Mouse (Mus musculus) leukemia stem cell, adult 10-12 weeks (primary cell): ENCODE data around the gene Olfr313. TPM values are rescaled to one million over a fixed set of nuclear protein-coding genes. Genes with fewer than 3 reads are reported as not detected.

Experiments used
- polyA plus RNA-seq: library from polyadenylated mRNA; stranded (reverse); fragments of >175 nt; gene quantifications from 2 replicates; pipeline ENCODE4 v1.2.3, GENCODE M21; 2012; ENCODE audit warnings: low replicate concordance

The Olfr313 gene
- polyA plus RNA-seq, result not detected in 2 replicates

GRCm38 (mm10) chr11:58814700-58815099, at the start of gene Olfr313:
Gene Olfr313, plus strand, starts transcription at chr11:58815000.

GRCm38 (mm10) chr11:58772888-58773287, 41.9 kb upstream of the Olfr313 start, which contains the start of gene Olfr315:
Gene Olfr315, plus strand, starts transcription at chr11:58773188.

DNA sequence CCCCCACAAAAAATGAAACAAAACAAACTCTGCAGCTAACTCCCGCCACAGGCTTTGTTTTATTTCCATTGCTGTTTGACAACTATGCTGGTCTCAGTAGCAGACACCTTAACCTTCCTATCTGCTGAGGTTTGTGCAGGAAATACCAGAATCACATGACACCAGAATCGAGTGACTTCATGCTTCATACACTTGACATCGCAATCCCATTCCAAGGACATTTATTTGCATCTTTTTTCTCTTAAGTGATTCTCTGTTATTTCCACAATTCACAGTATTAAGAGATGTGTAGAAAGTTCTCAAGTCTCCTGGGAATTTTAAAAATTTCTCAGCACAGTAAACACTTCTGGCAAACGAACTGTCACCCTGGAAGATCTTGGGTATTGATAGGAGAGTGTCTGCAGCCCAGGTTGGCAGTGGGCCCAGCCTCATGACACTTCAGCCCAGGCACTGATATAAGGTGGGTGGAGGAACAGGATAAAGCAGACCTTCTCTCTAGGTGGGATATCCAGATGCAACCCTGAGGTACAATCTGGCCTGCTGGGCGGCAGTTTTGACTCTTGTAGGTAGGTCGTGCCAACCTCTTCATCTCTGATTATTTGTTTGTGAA, 32.2 kb upstream of the Olfr313 start, which contains the start of gene Olfr314:
Olfr314 (plus strand) TSS at position 473 of the 610 bp plus-strand sequence.

GRCm38 (mm10) chr11:58801558-58802228, 13.1 kb upstream of the Olfr313 start, which contains the start of gene Fam183b:
Gene Fam183b, minus strand, starts transcription at chr11:58801960.

GRCm38 (mm10) chr11:58828937-58829336, 14.1 kb downstream of the Olfr313 start, which contains the start of gene Olfr312:
Gene Olfr312, plus strand, starts transcription at chr11:58829237.

GRCm38 (mm10) chr11:58838951-58839350, 24.2 kb downstream of the Olfr313 start, which contains the start of gene Olfr311:
Gene Olfr311, plus strand, starts transcription at chr11:58839251.

GRCm38 (mm10) chr11:58846919-58847461, 32.2 kb downstream of the Olfr313 start, which contains the start of gene Gm12258:
Gene Gm12258, plus strand, starts transcription at chr11:58847158.

DNA sequence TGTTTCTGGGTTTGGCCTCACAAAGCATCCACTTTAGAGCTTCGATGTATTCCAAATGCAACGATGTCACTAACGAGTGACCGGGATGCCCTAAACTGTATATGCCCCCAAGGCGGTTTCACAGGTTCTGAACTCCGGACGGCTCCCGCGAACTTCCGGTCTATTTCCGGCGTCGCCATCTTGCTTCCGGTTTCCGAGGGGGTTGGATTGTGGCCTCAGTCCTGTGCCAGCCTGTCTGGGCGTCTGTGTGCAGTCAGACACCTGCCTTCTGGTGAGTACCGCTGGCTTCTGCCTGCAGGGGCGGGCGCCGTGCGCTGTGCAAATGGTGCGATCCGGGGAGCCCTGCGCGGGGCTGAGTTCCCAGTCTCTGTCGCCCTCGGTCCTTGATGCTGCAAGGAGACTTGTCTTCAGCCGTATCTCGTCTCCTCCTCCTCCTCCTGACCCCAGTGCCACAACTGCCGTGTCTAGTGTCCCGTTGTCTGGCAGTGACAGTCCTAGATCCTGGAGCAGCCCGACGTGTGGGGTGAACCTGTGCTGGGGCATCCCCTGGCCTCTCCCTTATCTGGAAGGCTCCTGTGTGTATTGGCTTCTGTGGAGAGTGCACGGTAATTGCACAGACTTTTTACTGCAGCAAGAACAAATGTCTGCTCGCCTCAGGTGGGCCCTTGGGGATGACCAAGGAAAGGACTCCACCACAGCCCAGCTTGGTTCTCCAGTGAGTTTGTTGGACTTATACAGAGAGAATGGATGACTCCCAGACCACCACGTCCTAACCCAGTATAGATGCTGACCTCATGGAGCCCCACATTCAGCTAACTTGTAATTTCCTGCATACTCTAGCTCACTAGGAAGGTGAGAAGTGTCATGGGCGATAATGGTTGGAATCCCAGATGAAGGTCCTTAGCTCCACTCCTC, 52.5 kb downstream of the Olfr313 start, which contains the start of gene 2810021J22Rik:
2810021J22Rik (plus strand) TSS at position 178 of the 915 bp plus-strand sequence.

Other genes with a start within 250 kb of the Olfr313 start
- not detected in 2 replicates for gene Olfr224, start 244.4 kb upstream of the Olfr313 start, polyA plus RNA-seq
- not detected in 2 replicates for gene Olfr325, start 237.3 kb upstream of the Olfr313 start, polyA plus RNA-seq
- gene Olfr324, start 219.9 kb upstream of the Olfr313 start, polyA plus RNA-seq, result not detected in 2 replicates
- gene 2210407C18Rik, start 198.9 kb upstream of the Olfr313 start, polyA plus RNA-seq, result not detected in 2 replicates
- gene Olfr323, start 184.5 kb upstream of the Olfr313 start, polyA plus RNA-seq, result not detected in 2 replicates
- 6.6 and 10.6 TPM in 2 replicates for gene Trim58, start 174.5 kb upstream of the Olfr313 start, polyA plus RNA-seq
- gene Olfr322, start 156.2 kb upstream of the Olfr313 start, polyA plus RNA-seq, result not detected in 2 replicates
- gene Olfr320, start 133.9 kb upstream of the Olfr313 start, polyA plus RNA-seq, result not detected in 2 replicates
- gene Olfr319, start 115.8 kb upstream of the Olfr313 start, polyA plus RNA-seq, result not detected in 2 replicates
- gene Olfr318, start 91.0 kb upstream of the Olfr313 start, polyA plus RNA-seq, result not detected in 2 replicates
- gene Olfr317, start 75.8 kb upstream of the Olfr313 start, polyA plus RNA-seq, result not detected in 2 replicates
- not detected in 2 replicates for gene Olfr316, start 62.3 kb upstream of the Olfr313 start, polyA plus RNA-seq
- gene Olfr315, start 41.8 kb upstream of the Olfr313 start, polyA plus RNA-seq, result not detected in 2 replicates
- gene Olfr314, start 32.0 kb upstream of the Olfr313 start, polyA plus RNA-seq, result not detected in 2 replicates
- gene Fam183b, start 13.0 kb upstream of the Olfr313 start, polyA plus RNA-seq, result not detected in 2 replicates
- not detected in 2 replicates for gene Olfr312, start 14.2 kb downstream of the Olfr313 start, polyA plus RNA-seq
- gene Olfr311, start 24.3 kb downstream of the Olfr313 start, polyA plus RNA-seq, result not detected in 2 replicates
- gene Gm12258, start 32.2 kb downstream of the Olfr313 start, polyA plus RNA-seq, result 0.10 and 0.71 TPM in 2 replicates
- gene 2810021J22Rik, start 52.2 kb downstream of the Olfr313 start, polyA plus RNA-seq, result 0.43 TPM in 1 of 2 replicates, not detected in the other
- 0.25 and 0.43 TPM in 2 replicates for gene Zfp39, start 89.2 kb downstream of the Olfr313 start, polyA plus RNA-seq
- gene Btnl10, start 102.9 kb downstream of the Olfr313 start, polyA plus RNA-seq, result 52.1 and 76.9 TPM in 2 replicates
- gene Rnf187, start 123.9 kb downstream of the Olfr313 start, polyA plus RNA-seq, result 629 and 745 TPM in 2 replicates
- 8.1 and 47.9 TPM in 2 replicates for gene Hist3h2ba, start 133.9 kb downstream of the Olfr313 start, polyA plus RNA-seq
- 8.3 and 12.0 TPM in 2 replicates for gene Hist3h2a, start 139.7 kb downstream of the Olfr313 start, polyA plus RNA-seq
- gene Trim17, start 139.7 kb downstream of the Olfr313 start, polyA plus RNA-seq, result 0.18 TPM in 1 of 2 replicates, not detected in the other
- 53.8 and 55.6 TPM in 2 replicates for gene Trim11, start 163.1 kb downstream of the Olfr313 start, polyA plus RNA-seq